ENCODE assay signal across 16 mouse cellular contexts in the genomic region with DNA sequence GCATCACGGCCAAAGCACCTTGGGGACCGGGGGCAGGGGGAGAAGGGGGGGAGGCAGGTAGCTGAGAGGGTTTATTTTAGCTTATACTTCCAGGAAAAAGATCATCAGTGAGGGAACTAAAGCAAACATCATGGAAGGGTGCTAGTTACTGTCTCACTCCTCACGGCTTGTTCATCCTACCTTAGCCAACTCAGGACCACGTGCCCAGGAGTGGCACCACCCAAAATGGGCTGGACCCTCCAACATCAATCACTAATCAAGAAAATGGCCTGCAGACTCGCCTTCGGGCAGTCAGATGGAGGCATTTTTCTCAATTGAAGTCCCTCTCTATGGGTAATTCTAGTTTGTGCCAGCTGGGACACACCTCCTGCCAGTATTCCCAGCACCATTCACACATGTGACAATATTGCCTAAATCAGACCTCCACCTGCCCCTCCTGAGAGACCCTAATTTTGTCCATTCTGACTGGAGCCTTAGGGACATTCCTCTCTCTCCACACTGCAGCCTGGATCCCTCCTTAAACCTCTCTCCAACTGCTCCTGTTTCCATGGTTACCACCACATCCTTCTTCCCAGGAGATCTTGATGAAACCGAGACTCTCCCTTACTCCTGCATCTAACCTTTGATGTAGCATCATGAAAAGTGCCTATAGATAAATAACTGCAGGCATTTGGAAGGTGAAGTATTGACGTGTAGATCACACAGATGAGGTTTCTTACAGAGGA.
A peak's percentile ranks its signal among the peaks of the same experiment; 100 is the strongest.
DNase-seq lines count a peak whose midpoint lies in the region; ATAC-seq lines count a peak whose summit lies in the region.
"Had no signal": no experiment of that assay in that cellular context is flagged by ENCODE, and none has a peak within 500 bp of the region (broad histone marks: within the 10 kb centered on the region; RNA-seq: fewer than 3 reads in every experiment).

No protein-coding gene starts in this region.

- no peak overlapping the region for H3K9ac ChIP-seq in midbrain, embryonic 11.5 days (ENCODE audit: low read length)
- H3K9ac ChIP-seq in hindbrain, embryonic 16.5 days (ENCODE audit: low read depth, low read length) = no peak overlapping the region
- no peak overlapping the region for H3K9ac ChIP-seq in neural tube, embryonic 15.5 days (replicated peaks)
- H3K9ac ChIP-seq: embryonic facial prominence, embryonic 15.5 days; stomach, embryonic 15.5 days had no signal

- no peak overlapping the region for H3K27ac ChIP-seq in midbrain, embryonic 11.5 days (ENCODE audit: low read depth, low read length)
- H3K27ac ChIP-seq in midbrain, embryonic 10.5 days (replicated peaks) = no peak overlapping the region
- H3K27ac ChIP-seq in hindbrain, embryonic 16.5 days (ENCODE audit: low read depth, low read length) = peak overlapping the region; percentile 1; the same call in 1 of the 2 replicates
- peak overlapping the region; percentile 33 for H3K27ac ChIP-seq in neural tube, embryonic 15.5 days (replicated peaks)
- H3K27ac ChIP-seq: embryonic facial prominence, embryonic 15.5 days; stomach, embryonic 15.5 days had no signal

- no peaks in the 10 kb centered on the region for H3K9me3 ChIP-seq in midbrain, embryonic 11.5 days (ENCODE audit: control insufficient read depth, low read length)
- H3K9me3 ChIP-seq in midbrain, embryonic 10.5 days (replicated peaks) = no peaks in the 10 kb centered on the region
- no peaks in the 10 kb centered on the region for H3K9me3 ChIP-seq in hindbrain, embryonic 16.5 days (ENCODE audit: control insufficient read depth, low read length)
- no peaks in the 10 kb centered on the region for H3K9me3 ChIP-seq in neural tube, embryonic 15.5 days (replicated peaks)
- H3K9me3 ChIP-seq: embryonic facial prominence, embryonic 15.5 days; stomach, embryonic 15.5 days had no signal

- WGBS in midbrain, embryonic 11.5 days = 59% methylated on average over 8 of the region's 8 CpGs
- WGBS in midbrain, embryonic 10.5 days = 61% methylated on average over 8 of the region's 8 CpGs
- 50% methylated on average over 8 of the region's 8 CpGs for WGBS in hindbrain, embryonic 16.5 days
- WGBS in neural tube, embryonic 15.5 days = 41% methylated on average over 8 of the region's 8 CpGs

- H3K36me3 ChIP-seq in midbrain, embryonic 11.5 days (ENCODE audit: control insufficient read depth, insufficient read depth, low read length) = no peaks in the 10 kb centered on the region
- H3K36me3 ChIP-seq in midbrain, embryonic 10.5 days = no peaks in the 10 kb centered on the region
- H3K36me3 ChIP-seq in hindbrain, embryonic 16.5 days (ENCODE audit: control insufficient read depth, insufficient read depth, low read length) = no peaks in the 10 kb centered on the region
- H3K36me3 ChIP-seq in neural tube, embryonic 15.5 days = no peaks in the 10 kb centered on the region
- H3K36me3 ChIP-seq: embryonic facial prominence, embryonic 15.5 days; stomach, embryonic 15.5 days had no signal

- peak; percentile 80 for ATAC-seq in midbrain, embryonic 11.5 days (ENCODE audit: low FRiP score)
- ATAC-seq in hindbrain, embryonic 16.5 days = peak; percentile 82
- peak; percentile 64; the same call in 1 of the 2 replicates for ATAC-seq in neural tube, embryonic 15.5 days (ENCODE audit: low FRiP score)
- ATAC-seq: intestine, embryonic 16.5 days had no signal

- no peaks in the 10 kb centered on the region; the same call in 1 of the 2 replicates for H3K4me1 ChIP-seq in midbrain, embryonic 11.5 days (ENCODE audit: control insufficient read depth, insufficient read depth, low read length)
- peaks cover 18% of the 10 kb centered on the region for H3K4me1 ChIP-seq in midbrain, embryonic 10.5 days
- peaks cover 6% of the 10 kb centered on the region for H3K4me1 ChIP-seq in hindbrain, embryonic 16.5 days (ENCODE audit: control insufficient read depth, insufficient read depth, low read depth, low read length)
- H3K4me1 ChIP-seq in neural tube, embryonic 15.5 days = peaks cover 23% of the 10 kb centered on the region
- H3K4me1 ChIP-seq: embryonic facial prominence, embryonic 15.5 days; stomach, embryonic 15.5 days had no signal

- peak; percentile 13 for DNase-seq in embryo, embryonic 10.5 days (ENCODE audit: low spot score)
- no peak for DNase-seq in embryo, embryonic 9.5 days (ENCODE audit: extremely low spot score)
- peak; percentile 82 for DNase-seq in midbrain, embryonic 11.5 days (ENCODE audit: low spot score, missing footprints)
- DNase-seq in midbrain, embryonic 10.5 days (ENCODE audit: low spot score) = no peak
- DNase-seq in yolk sac, embryonic 10.5 days (ENCODE audit: low spot score) = no peak
- no peak for DNase-seq in urinary bladder, adult 2 months (ENCODE audit: low spot score)
- DNase-seq: heart, adult 18-20 months; heart, postnatal 10 days; kidney, postnatal 36 days; lung, postnatal 10 days had no signal

- H3K27me3 ChIP-seq in midbrain, embryonic 11.5 days (ENCODE audit: control insufficient read depth, insufficient read depth, low read length) = no peaks in the 10 kb centered on the region
- no peaks in the 10 kb centered on the region for H3K27me3 ChIP-seq in midbrain, embryonic 10.5 days (ENCODE audit: low read depth, poor library complexity, severe bottlenecking)
- H3K27me3 ChIP-seq in hindbrain, embryonic 16.5 days (replicated peaks; ENCODE audit: control insufficient read depth, insufficient read depth, low read length) = no peaks in the 10 kb centered on the region
- H3K27me3 ChIP-seq in neural tube, embryonic 15.5 days (replicated peaks) = no peaks in the 10 kb centered on the region
- H3K27me3 ChIP-seq: embryonic facial prominence, embryonic 15.5 days; stomach, embryonic 15.5 days had no signal

- H3K4me3 ChIP-seq in midbrain, embryonic 11.5 days (ENCODE audit: low read depth, low read length) = no peak overlapping the region
- H3K4me3 ChIP-seq in midbrain, embryonic 10.5 days = no peak overlapping the region
- no peak overlapping the region for H3K4me3 ChIP-seq in hindbrain, embryonic 16.5 days (ENCODE audit: low read length)
- H3K4me3 ChIP-seq in neural tube, embryonic 15.5 days (replicated peaks) = no peak overlapping the region
- H3K4me3 ChIP-seq: embryonic facial prominence, embryonic 15.5 days; stomach, embryonic 15.5 days had no signal

- no peak overlapping the region for H3K4me2 ChIP-seq in midbrain, embryonic 11.5 days
- no peak overlapping the region for H3K4me2 ChIP-seq in hindbrain, embryonic 16.5 days (ENCODE audit: low read length)
- no peak overlapping the region for H3K4me2 ChIP-seq in neural tube, embryonic 15.5 days
- H3K4me2 ChIP-seq: embryonic facial prominence, embryonic 15.5 days; liver, embryonic 11.5 days; stomach, embryonic 15.5 days had no signal

Comparison
In these comparisons a context has a peak if more than half of its experiments do, and no peak if none do; other contexts are left out.
1. DNase-seq: peak in embryo, embryonic 10.5 days (single experiment) and midbrain, embryonic 11.5 days (single experiment); none in embryo, embryonic 9.5 days (single experiment), midbrain, embryonic 10.5 days (single experiment), yolk sac, embryonic 10.5 days (single experiment) and urinary bladder, adult 2 months (single experiment).
2. H3K27ac ChIP-seq: peak in hindbrain, embryonic 16.5 days (single experiment) and neural tube, embryonic 15.5 days (single experiment); none in midbrain, embryonic 11.5 days (single experiment) and midbrain, embryonic 10.5 days (single experiment).
3. Peak in every context shown above with its lines, with median percentiles within 50 percentile points of each other: ATAC-seq.